Mouse (Mus musculus) liver, postnatal 0 days (tissue): Measurements from ENCODE around the gene Cables2.

ENCODE experiments used
- CTCF ChIP-seq: sonication (generic); IDR thresholded peaks from 2 replicates; pipeline ENCODE4 v1.5.1; 2016; ENCODE audit warnings: antibody characterized with exemption, low read depth
- EP300 ChIP-seq: IDR thresholded peaks from 2 replicates; pipeline ENCODE4 v1.6.1; 2016; ENCODE audit warnings: antibody characterized with exemption, low read depth, mild to moderate bottlenecking

- no peak for TF ChIP-seq CTCF
- no peak for TF ChIP-seq EP300
Observed at GRCm38 (mm10) chr2:180254436-180255209, 18.7 kb downstream of the Cables2 start.
